Mouse (Mus musculus): ENCODE results near the gene Gtdc1.

GRCm38 (mm10) chr2:44969640-44970039 is 42.2 kb upstream of the Gtdc1 start:
- TF ChIP-seq EP300 (IDR thresholded peaks at IDR 0.05; ENCODE audit: low read depth), result no peak
- TF ChIP-seq CTCF (IDR thresholded peaks at IDR 0.05; ENCODE audit: low read depth), result no peak

Data from heart, postnatal 0 days (tissue).